Mouse (Mus musculus) ovary, adult 2 months (tissue): ENCODE data around the gene Gsc. TPM values are rescaled to one million over a fixed set of nuclear protein-coding genes. Genes with fewer than 3 reads are reported as not detected.

Source experiments
- polyA plus RNA-seq: library from polyadenylated mRNA; depleted of rRNA; stranded (reverse); fragments of >200 nt; gene quantifications from 2 replicates; pipeline ENCODE4 v1.2.3, GENCODE M21; 2012; rRNA removed

Gene Gsc
- polyA plus RNA-seq: 1.6 and 2.5 TPM in 2 replicates

GRCm38 (mm10) chr12:104472601-104473424 lies at the start of gene Gsc:
TSS of gene Gsc (minus strand) at chr12:104473330.

Other genes starting within 250 kb of the Gsc start
- gene Serpina3g, start 237.1 kb downstream of the Gsc start, polyA plus RNA-seq: 42.6 and 43.3 TPM in 2 replicates
- gene Serpina3i, start 210.2 kb downstream of the Gsc start, polyA plus RNA-seq: 0.06 TPM in 1 of 2 replicates, not detected in the other
- gene Serpina3j, start 158.8 kb downstream of the Gsc start, polyA plus RNA-seq: not detected in 2 replicates
- gene Serpina3k, start 134.8 kb downstream of the Gsc start, polyA plus RNA-seq: 0.60 and 1.7 TPM in 2 replicates
- gene Serpina3m, start 134.8 kb downstream of the Gsc start, polyA plus RNA-seq: 0.23 TPM in 1 of 2 replicates, not detected in the other
- gene Serpina3n, start 66.6 kb downstream of the Gsc start, polyA plus RNA-seq: 29.6 and 59.0 TPM in 2 replicates